Mouse (Mus musculus): ENCODE data around the gene Olfr1245. TPM values are rescaled to one million over a fixed set of nuclear protein-coding genes. Genes with fewer than 3 reads are reported as not detected.
"Not testable (repeated sequence)": the region's sequence is repeated elsewhere in the genome, so short reads cannot be mapped to it uniquely, and the experiment has no call there.

Olfr1245 gene
- polyA plus RNA-seq (2012; rRNA removed), result not detected in 2 replicates

GRCm38 (mm10) chr2:89578347-89578746 is at the start of gene Olfr1245:
TSS of gene Olfr1245 (minus strand) at chr2:89578447.
- no peaks in the 10 kb centered on the region for H3K36me3 ChIP-seq (ENCODE audit: control insufficient read depth, insufficient read depth, low read length)
- 81% methylated on average over 1 of the region's 1 CpGs for WGBS
- no peak for DNase-seq
- TF ChIP-seq CTCF (conservative IDR thresholded peaks at IDR 0.05; ENCODE audit: insufficient read depth, insufficient read length, low read depth, low read length) (no peak), POLR2A (IDR thresholded peaks at IDR 0.05; ENCODE audit: low read depth, low read length) (no peak)
- H3K4me3 ChIP-seq (ENCODE audit: insufficient read depth, low read depth, low read length), result no peak within 1 kb of the TSS
- H3K4me1 ChIP-seq (ENCODE audit: control insufficient read depth, insufficient read depth, low read length), result no peaks in the 10 kb centered on the region
- H3K27ac ChIP-seq (ENCODE audit: insufficient read depth, low read depth, low read length), result no peak within 1 kb of the TSS
- H3K27me3 ChIP-seq (replicated peaks; ENCODE audit: control insufficient read depth, insufficient read depth, low read length), result no peaks in the 10 kb centered on the region

- H3K4me3 ChIP-seq (ENCODE audit: insufficient read depth, low read depth, low read length); H3K27ac ChIP-seq (ENCODE audit: insufficient read depth, low read depth, low read length); DNase-seq; H3K4me1 ChIP-seq (ENCODE audit: control insufficient read depth, insufficient read depth, low read length); H3K36me3 ChIP-seq (ENCODE audit: control insufficient read depth, insufficient read depth, low read length); H3K27me3 ChIP-seq (replicated peaks; ENCODE audit: control insufficient read depth, insufficient read depth, low read length): not testable (repeated sequence)
- 88% methylated on average over 1 of the region's 1 CpGs for WGBS
These were observed 39.9 kb upstream of the Olfr1245 start, which contains the start of gene Olfr1248 for GRCm38 (mm10) chr2:89618145-89618544. TSS of gene Olfr1248 (minus strand) at chr2:89618245.

- H3K4me1 ChIP-seq (ENCODE audit: control insufficient read depth, insufficient read depth, low read length), result no peaks in the 10 kb centered on the region
- no peak within 1 kb of the TSS for H3K4me3 ChIP-seq (ENCODE audit: insufficient read depth, low read depth, low read length)
- no peaks in the 10 kb centered on the region for H3K36me3 ChIP-seq (ENCODE audit: control insufficient read depth, insufficient read depth, low read length)
- H3K27me3 ChIP-seq (replicated peaks; ENCODE audit: control insufficient read depth, insufficient read depth, low read length), result no peaks in the 10 kb centered on the region
- DNase-seq, result no peak
- 87% methylated on average over 2 of the region's 2 CpGs for WGBS
- H3K27ac ChIP-seq (ENCODE audit: insufficient read depth, low read depth, low read length), result no peak within 1 kb of the TSS
- no peak for TF ChIP-seq POLR2A (IDR thresholded peaks at IDR 0.05; ENCODE audit: low read depth, low read length)
- TF ChIP-seq CTCF (conservative IDR thresholded peaks at IDR 0.05; ENCODE audit: insufficient read depth, insufficient read length, low read depth, low read length), result no peak
These were observed 35.8 kb upstream of the Olfr1245 start, which contains the start of gene Olfr1247 for GRCm38 (mm10) chr2:89614030-89614429. TSS of gene Olfr1247 (minus strand) at chr2:89614130.

- no peak within 1 kb of the TSS for H3K27ac ChIP-seq (ENCODE audit: insufficient read depth, low read depth, low read length)
- no peaks in the 10 kb centered on the region for H3K4me1 ChIP-seq (ENCODE audit: control insufficient read depth, insufficient read depth, low read length)
- no peak for TF ChIP-seq CTCF (conservative IDR thresholded peaks at IDR 0.05; ENCODE audit: insufficient read depth, insufficient read length, low read depth, low read length)
- no peak for TF ChIP-seq POLR2A (IDR thresholded peaks at IDR 0.05; ENCODE audit: low read depth, low read length)
- WGBS, result 74% methylated on average over 2 of the region's 2 CpGs
- DNase-seq, result no peak
- H3K27me3 ChIP-seq (replicated peaks; ENCODE audit: control insufficient read depth, insufficient read depth, low read length), result no peaks in the 10 kb centered on the region
- H3K36me3 ChIP-seq (ENCODE audit: control insufficient read depth, insufficient read depth, low read length), result no peaks in the 10 kb centered on the region
- H3K4me3 ChIP-seq (ENCODE audit: insufficient read depth, low read depth, low read length), result no peak within 1 kb of the TSS
These were observed 14.8 kb upstream of the Olfr1245 start, which contains the start of gene Olfr1246 for GRCm38 (mm10) chr2:89593057-89593456. TSS of gene Olfr1246 (minus strand) at chr2:89593157.

GRCm38 (mm10) chr2:89562706-89563105 is 15.5 kb downstream of the Olfr1245 start:
- DNase-seq; H3K27me3 ChIP-seq (replicated peaks; ENCODE audit: control insufficient read depth, insufficient read depth, low read length); H3K36me3 ChIP-seq (ENCODE audit: control insufficient read depth, insufficient read depth, low read length); H3K4me3 ChIP-seq (ENCODE audit: insufficient read depth, low read depth, low read length); H3K27ac ChIP-seq (ENCODE audit: insufficient read depth, low read depth, low read length); H3K4me1 ChIP-seq (ENCODE audit: control insufficient read depth, insufficient read depth, low read length): not testable (repeated sequence)
- 52% methylated on average over 2 of the region's 2 CpGs for WGBS

- no peak overlapping the region for H3K27ac ChIP-seq (ENCODE audit: insufficient read depth, low read depth, low read length)
- no peaks in the 10 kb centered on the region for H3K4me1 ChIP-seq (ENCODE audit: control insufficient read depth, insufficient read depth, low read length)
- TF ChIP-seq CTCF (conservative IDR thresholded peaks at IDR 0.05; ENCODE audit: insufficient read depth, insufficient read length, low read depth, low read length) (no peak), POLR2A (IDR thresholded peaks at IDR 0.05; ENCODE audit: low read depth, low read length) (no peak)
- no peaks in the 10 kb centered on the region for H3K27me3 ChIP-seq (replicated peaks; ENCODE audit: control insufficient read depth, insufficient read depth, low read length)
- H3K4me3 ChIP-seq (ENCODE audit: insufficient read depth, low read depth, low read length), result no peak overlapping the region
- no peaks in the 10 kb centered on the region for H3K36me3 ChIP-seq (ENCODE audit: control insufficient read depth, insufficient read depth, low read length)
- 52% methylated on average over 2 of the region's 2 CpGs for WGBS
- DNase-seq, result no peak
These were observed 33.7 kb downstream of the Olfr1245 start for GRCm38 (mm10) chr2:89544516-89544915.

GRCm38 (mm10) chr2:89539923-89540322 is 38.3 kb downstream of the Olfr1245 start:
- TF ChIP-seq POLR2A (IDR thresholded peaks at IDR 0.05; ENCODE audit: low read depth, low read length), result no peak
- no peak for TF ChIP-seq CTCF (conservative IDR thresholded peaks at IDR 0.05; ENCODE audit: insufficient read depth, insufficient read length, low read depth, low read length)
- H3K27me3 ChIP-seq (replicated peaks; ENCODE audit: control insufficient read depth, insufficient read depth, low read length), result no peaks in the 10 kb centered on the region
- no peaks in the 10 kb centered on the region for H3K4me1 ChIP-seq (ENCODE audit: control insufficient read depth, insufficient read depth, low read length)
- no peak overlapping the region for H3K27ac ChIP-seq (ENCODE audit: insufficient read depth, low read depth, low read length)
- no peaks in the 10 kb centered on the region for H3K36me3 ChIP-seq (ENCODE audit: control insufficient read depth, insufficient read depth, low read length)
- no peak overlapping the region for H3K4me3 ChIP-seq (ENCODE audit: insufficient read depth, low read depth, low read length)
- no peak for DNase-seq
- 65% methylated on average over 1 of the region's 1 CpGs for WGBS

GRCm38 (mm10) chr2:89531387-89531786 is 46.9 kb downstream of the Olfr1245 start, which contains the start of gene Olfr1243:
TSS of gene Olfr1243 (minus strand) at chr2:89531487.
- no peak within 1 kb of the TSS for H3K4me3 ChIP-seq (ENCODE audit: insufficient read depth, low read depth, low read length)
- no peaks in the 10 kb centered on the region for H3K4me1 ChIP-seq (ENCODE audit: control insufficient read depth, insufficient read depth, low read length)
- no peak for DNase-seq
- WGBS, result 81% methylated on average over 1 of the region's 1 CpGs
- no peaks in the 10 kb centered on the region for H3K36me3 ChIP-seq (ENCODE audit: control insufficient read depth, insufficient read depth, low read length)
- H3K27ac ChIP-seq (ENCODE audit: insufficient read depth, low read depth, low read length), result no peak within 1 kb of the TSS
- no peak for TF ChIP-seq CTCF (conservative IDR thresholded peaks at IDR 0.05; ENCODE audit: insufficient read depth, insufficient read length, low read depth, low read length)
- no peak for TF ChIP-seq POLR2A (IDR thresholded peaks at IDR 0.05; ENCODE audit: low read depth, low read length)
- no peaks in the 10 kb centered on the region for H3K27me3 ChIP-seq (replicated peaks; ENCODE audit: control insufficient read depth, insufficient read depth, low read length)

Other genes starting within 250 kb of the Olfr1245 start
- gene Olfr1232, start 248.8 kb downstream of the Olfr1245 start, polyA plus RNA-seq (2012; rRNA removed), result not detected in 2 replicates
- gene Olfr1233, start 236.0 kb downstream of the Olfr1245 start, polyA plus RNA-seq (2012; rRNA removed), result not detected in 2 replicates
- gene Olfr1234, start 213.6 kb downstream of the Olfr1245 start, polyA plus RNA-seq (2012; rRNA removed), result not detected in 2 replicates
- not detected in 2 replicates for gene Olfr1238, start 168.8 kb downstream of the Olfr1245 start, polyA plus RNA-seq (2012; rRNA removed)
- gene Olfr1239, start 158.0 kb downstream of the Olfr1245 start, polyA plus RNA-seq (2012; rRNA removed), result not detected in 2 replicates
- gene Olfr1240, start 135.4 kb downstream of the Olfr1245 start, polyA plus RNA-seq (2012; rRNA removed), result not detected in 2 replicates
- not detected in 2 replicates for gene Olfr1241, start 91.3 kb downstream of the Olfr1245 start, polyA plus RNA-seq (2012; rRNA removed)
- gene Olfr1242, start 80.1 kb downstream of the Olfr1245 start, polyA plus RNA-seq (2012; rRNA removed), result not detected in 2 replicates
- not detected in 2 replicates for gene Olfr1243, start 47.0 kb downstream of the Olfr1245 start, polyA plus RNA-seq (2012; rRNA removed)
- gene Olfr1246, start 14.7 kb upstream of the Olfr1245 start, polyA plus RNA-seq (2012; rRNA removed), result not detected in 2 replicates
- gene Olfr1247, start 35.7 kb upstream of the Olfr1245 start, polyA plus RNA-seq (2012; rRNA removed), result not detected in 2 replicates
- not detected in 2 replicates for gene Olfr1248, start 39.8 kb upstream of the Olfr1245 start, polyA plus RNA-seq (2012; rRNA removed)
- gene Olfr1249, start 56.5 kb upstream of the Olfr1245 start, polyA plus RNA-seq (2012; rRNA removed), result not detected in 2 replicates
- gene Olfr1250, start 83.0 kb upstream of the Olfr1245 start, polyA plus RNA-seq (2012; rRNA removed), result not detected in 2 replicates
- not detected in 2 replicates for gene Olfr1251, start 93.5 kb upstream of the Olfr1245 start, polyA plus RNA-seq (2012; rRNA removed)
- gene Olfr1252, start 146.6 kb upstream of the Olfr1245 start, polyA plus RNA-seq (2012; rRNA removed), result not detected in 2 replicates
- not detected in 2 replicates for gene Olfr1253, start 178.6 kb upstream of the Olfr1245 start, polyA plus RNA-seq (2012; rRNA removed)
- not detected in 2 replicates for gene Olfr1254, start 215.2 kb upstream of the Olfr1245 start, polyA plus RNA-seq (2012; rRNA removed)
- gene Olfr1255, start 233.6 kb upstream of the Olfr1245 start, polyA plus RNA-seq (2012; rRNA removed), result not detected in 2 replicates

Data from kidney, adult 2 months (tissue).